Mouse (Mus musculus) embryonic facial prominence, embryonic 15.5 days (tissue): ENCODE results near the gene Rab13. TPM values are rescaled to one million over a fixed set of nuclear protein-coding genes. Genes with fewer than 3 reads are reported as not detected.

Experiments
- ATAC-seq: fragments of 200-750 bp; cut with Nextera tagmentation; 2 replicates; pipeline ENCODE4 v1.8.0; 2017; ENCODE audit warnings: low read depth, moderate TSS enrichment; ENCODE audit not compliant: insufficient number of reproducible peaks, low FRiP score, low TSS enrichment
- H3K27ac ChIP-seq: fragments of 300-500 bp; sonication (generic); replicated peaks from 2 replicates; pipeline ENCODE4 v1.5.1; 2015; ENCODE audit warnings: mild to moderate bottlenecking, inconsistent platforms
- H3K27me3 ChIP-seq: fragments of 300-500 bp; sonication (generic); 2 replicates; pipeline ENCODE4 v1.6.1; 2015; ENCODE audit warnings: inconsistent platforms
- H3K36me3 ChIP-seq: fragments of 300-500 bp; sonication (generic); 2 replicates; pipeline ENCODE4 v1.6.1; 2015; ENCODE audit warnings: mild to moderate bottlenecking, inconsistent platforms
- H3K4me1 ChIP-seq: fragments of 300-500 bp; sonication (generic); 2 replicates; pipeline ENCODE4 v1.6.1; 2015; ENCODE audit warnings: inconsistent platforms
- H3K4me2 ChIP-seq: fragments of 300-500 bp; sonication (generic); replicated peaks from 2 replicates; pipeline ENCODE4 v1.6.1; 2015; ENCODE audit warnings: mild to moderate bottlenecking, inconsistent platforms
- H3K4me3 ChIP-seq: fragments of 300-500 bp; sonication (generic); replicated peaks from 2 replicates; pipeline ENCODE4 v1.5.1; 2015; ENCODE audit warnings: mild to moderate bottlenecking, inconsistent platforms
- H3K9ac ChIP-seq: fragments of 300-500 bp; sonication (generic); 2 replicates; pipeline ENCODE4 v1.6.1; 2015; ENCODE audit warnings: inconsistent platforms
- H3K9me3 ChIP-seq: fragments of 300-500 bp; sonication (generic); replicated peaks from 2 replicates; pipeline ENCODE4 v1.6.1; 2016; ENCODE audit warnings: inconsistent platforms
- WGBS: fragments of 180-500 bp; shearing (Covaris S2); methylation state at CpG from one replicate; pipeline ENCODE4 v1.1.7; 2015; 5-methylcytosine and 5-hydroxymethylcytosine counted together
- microRNA-seq: library from miRNA; unstranded; fragments of <30 nt; microRNA quantifications from one replicate; pipeline ENCODE4, GENCODE M21; 2016; ENCODE audit warnings: borderline number of aligned reads
- polyA plus RNA-seq: library from polyadenylated mRNA; unstranded; fragments of >200 nt; fragmentation: Nextera tagmentation; extraction: Ambion mirVana; gene quantifications from 2 replicates; pipeline ENCODE4 v1.2.1, GENCODE M21; 2015

Gene Rab13
- polyA plus RNA-seq, 1 experiment from 2014 or later: 35.0 TPM

GRCm38 (mm10) chr3:90275286-90275685 lies 61.8 kb downstream of the Rab13 start:
- Histone ChIP-seq H3K27ac (no peak overlapping the region), H3K4me3 (no peak overlapping the region), H3K27me3 (no peaks in the 10 kb centered on the region), H3K9me3 (no peaks in the 10 kb centered on the region), H3K4me2 (no peak overlapping the region), H3K4me1 (no peaks in the 10 kb centered on the region), H3K9ac (no peak overlapping the region), H3K36me3 (peaks cover 79% of the 10 kb centered on the region)
- WGBS: 89% methylated on average over 11 of the region's 11 CpGs
- ATAC-seq: no peak

Small RNAs within 50 kb of the gene (microRNA-seq; reads per million reads assigned to microRNA genes)
- not detected for gene Mir7012

Other genes starting within 250 kb of the Rab13 start
- gene Hax1, start 214.9 kb upstream of the Rab13 start, polyA plus RNA-seq: 145 and 152 TPM in 2 replicates
- gene 4933434E20Rik, start 162.1 kb upstream of the Rab13 start, polyA plus RNA-seq: 132 and 149 TPM in 2 replicates
- gene Ubap2l, start 161.1 kb upstream of the Rab13 start, polyA plus RNA-seq: 175 and 176 TPM in 2 replicates
- 439 and 441 TPM in 2 replicates for gene Tpm3, start 141.0 kb upstream of the Rab13 start, polyA plus RNA-seq
- 0.36 and 0.42 TPM in 2 replicates for gene Nup210l, start 109.6 kb upstream of the Rab13 start, polyA plus RNA-seq
- gene Rps27, start within 50 bp of the Rab13 start, polyA plus RNA-seq: 1,680 and 1,915 TPM in 2 replicates
- 111 and 121 TPM in 2 replicates for gene Jtb, start 17.9 kb downstream of the Rab13 start, polyA plus RNA-seq
- gene Creb3l4, start 29.8 kb downstream of the Rab13 start, polyA plus RNA-seq: 6.1 and 7.3 TPM in 2 replicates
- 107 and 115 TPM in 2 replicates for gene Slc39a1, start 34.5 kb downstream of the Rab13 start, polyA plus RNA-seq
- gene Crtc2, start 40.5 kb downstream of the Rab13 start, polyA plus RNA-seq: 24.7 and 27.8 TPM in 2 replicates
- 4.0 and 4.5 TPM in 2 replicates for gene Dennd4b, start 51.5 kb downstream of the Rab13 start, polyA plus RNA-seq
- 15.2 and 16.8 TPM in 2 replicates for gene Gatad2b, start 79.5 kb downstream of the Rab13 start, polyA plus RNA-seq
- 32.1 and 34.6 TPM in 2 replicates for gene Slc27a3, start 176.2 kb downstream of the Rab13 start, polyA plus RNA-seq
- gene Ints3, start 219.9 kb downstream of the Rab13 start, polyA plus RNA-seq: 27.6 and 28.5 TPM in 2 replicates